Mouse (Mus musculus): ENCODE measurements around the gene Rnase13. TPM values are rescaled to one million over a fixed set of nuclear protein-coding genes. Genes with fewer than 3 reads are reported as not detected.

Rnase13 gene
- polyA plus RNA-seq (2012; rRNA removed): 0.17 and 0.21 TPM in 2 replicates

- H3K4me3 ChIP-seq (ENCODE audit: insufficient read depth, low read length): no peak within 1 kb of the TSS
- H3K27ac ChIP-seq (ENCODE audit: insufficient read depth, low read length): no peak within 1 kb of the TSS
- TF ChIP-seq CTCF (IDR thresholded peaks at IDR 0.05; ENCODE audit: extremely low read depth, insufficient read depth, low read length) (no peak), POLR2A (IDR thresholded peaks at IDR 0.05; ENCODE audit: extremely low read depth, insufficient read depth, low read length) (no peak)
- H3K4me1 ChIP-seq (ENCODE audit: control insufficient read depth, insufficient read depth, low read length): peaks cover 4% of the 10 kb centered on the region; the same call in 1 of the 2 replicates
Observed at GRCm38 (mm10) chr14:51922571-51922865, at the start of gene Rnase13. TSS of gene Rnase13 (minus strand) at chr14:51922773.

DNA sequence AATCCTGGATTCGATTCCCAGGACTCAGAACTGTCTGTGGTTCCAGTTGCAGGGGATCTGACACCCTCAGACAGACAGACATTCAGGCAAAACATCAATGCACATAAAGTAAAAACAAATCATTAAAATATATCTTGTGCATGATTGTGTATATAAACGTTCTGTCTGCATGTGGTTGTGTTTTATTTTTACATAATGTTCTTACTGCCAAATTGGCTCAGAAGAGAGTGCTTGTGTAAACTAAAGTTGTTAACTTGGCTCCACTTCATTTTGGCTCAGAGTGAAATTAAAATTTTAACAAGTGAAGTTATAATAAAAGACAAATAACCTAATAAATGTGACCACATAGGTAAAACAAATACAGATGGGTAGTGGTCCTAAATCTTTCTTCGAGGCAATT, 44.8 kb upstream of the Rnase13 start:
- Histone ChIP-seq H3K4me3 (ENCODE audit: insufficient read depth, low read length) (no peak overlapping the region), H3K4me1 (ENCODE audit: control insufficient read depth, insufficient read depth, low read length) (no peaks in the 10 kb centered on the region), H3K27ac (ENCODE audit: insufficient read depth, low read length) (no peak overlapping the region)
- TF ChIP-seq CTCF (IDR thresholded peaks at IDR 0.05; ENCODE audit: extremely low read depth, insufficient read depth, low read length): no peak
- no peak for TF ChIP-seq POLR2A (IDR thresholded peaks at IDR 0.05; ENCODE audit: extremely low read depth, insufficient read depth, low read length)

GRCm38 (mm10) chr14:51960316-51960715, 37.7 kb upstream of the Rnase13 start:
- TF ChIP-seq POLR2A (IDR thresholded peaks at IDR 0.05; ENCODE audit: extremely low read depth, insufficient read depth, low read length) (no peak), CTCF (IDR thresholded peaks at IDR 0.05; ENCODE audit: extremely low read depth, insufficient read depth, low read length) (no peak)
- no peak overlapping the region for H3K27ac ChIP-seq (ENCODE audit: insufficient read depth, low read length)
- no peak overlapping the region for H3K4me3 ChIP-seq (ENCODE audit: insufficient read depth, low read length)
- H3K4me1 ChIP-seq (ENCODE audit: control insufficient read depth, insufficient read depth, low read length): no peaks in the 10 kb centered on the region

GRCm38 (mm10) chr14:51943336-51943735, 20.8 kb upstream of the Rnase13 start:
- H3K4me3 ChIP-seq (ENCODE audit: insufficient read depth, low read length): no peak overlapping the region
- H3K27ac ChIP-seq (ENCODE audit: insufficient read depth, low read length): no peak overlapping the region
- H3K4me1 ChIP-seq (ENCODE audit: control insufficient read depth, insufficient read depth, low read length): no peaks in the 10 kb centered on the region
- TF ChIP-seq CTCF (IDR thresholded peaks at IDR 0.05; ENCODE audit: extremely low read depth, insufficient read depth, low read length) (no peak), POLR2A (IDR thresholded peaks at IDR 0.05; ENCODE audit: extremely low read depth, insufficient read depth, low read length) (no peak)

DNA sequence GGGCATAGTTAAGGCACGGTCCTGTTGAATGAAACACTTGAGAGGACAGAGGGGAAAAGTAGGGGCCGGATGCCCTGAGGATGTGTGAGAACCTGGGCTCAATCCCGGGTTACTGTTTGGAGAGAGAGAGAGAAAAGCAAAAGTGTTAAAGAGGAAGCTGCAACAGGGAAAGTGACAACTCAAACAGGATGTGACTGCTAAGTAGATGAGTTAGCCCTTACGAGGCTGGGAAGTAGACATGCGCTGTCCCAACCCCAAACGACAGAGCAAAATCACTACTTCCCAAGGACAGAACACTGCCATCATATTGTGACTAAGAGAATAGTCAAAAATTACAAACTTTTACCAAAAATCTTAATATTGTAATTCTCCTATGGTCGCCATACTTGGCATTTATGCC, 19.7 kb upstream of the Rnase13 start:
- H3K4me3 ChIP-seq (ENCODE audit: insufficient read depth, low read length): no peak overlapping the region
- no peaks in the 10 kb centered on the region for H3K4me1 ChIP-seq (ENCODE audit: control insufficient read depth, insufficient read depth, low read length)
- no peak for TF ChIP-seq POLR2A (IDR thresholded peaks at IDR 0.05; ENCODE audit: extremely low read depth, insufficient read depth, low read length)
- no peak for TF ChIP-seq CTCF (IDR thresholded peaks at IDR 0.05; ENCODE audit: extremely low read depth, insufficient read depth, low read length)
- no peak overlapping the region for H3K27ac ChIP-seq (ENCODE audit: insufficient read depth, low read length)

DNA sequence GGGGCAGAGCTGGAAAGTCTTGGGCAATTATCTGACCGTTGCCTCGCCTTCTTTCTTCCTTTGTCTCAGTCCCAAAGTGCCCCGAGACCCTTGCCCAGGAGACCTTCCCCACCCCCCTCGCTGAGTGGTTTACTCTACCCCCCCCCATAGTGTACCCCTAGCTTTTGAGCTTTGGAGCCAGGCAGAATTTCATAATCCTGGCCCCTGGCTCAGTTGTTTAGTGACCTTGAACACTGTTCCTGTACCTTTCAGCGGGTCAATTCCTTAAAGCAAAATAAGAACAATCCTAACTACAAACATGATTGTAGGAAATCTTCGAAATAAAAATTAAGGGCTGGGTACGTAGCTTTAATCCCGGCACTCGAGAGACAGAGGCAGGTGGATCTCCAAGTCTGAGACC, 19.0 kb upstream of the Rnase13 start:
- TF ChIP-seq POLR2A (IDR thresholded peaks at IDR 0.05; ENCODE audit: extremely low read depth, insufficient read depth, low read length) (no peak), CTCF (IDR thresholded peaks at IDR 0.05; ENCODE audit: extremely low read depth, insufficient read depth, low read length) (no peak)
- H3K4me3 ChIP-seq (ENCODE audit: insufficient read depth, low read length): no peak overlapping the region
- H3K4me1 ChIP-seq (ENCODE audit: control insufficient read depth, insufficient read depth, low read length): no peaks in the 10 kb centered on the region
- no peak overlapping the region for H3K27ac ChIP-seq (ENCODE audit: insufficient read depth, low read length)

DNA sequence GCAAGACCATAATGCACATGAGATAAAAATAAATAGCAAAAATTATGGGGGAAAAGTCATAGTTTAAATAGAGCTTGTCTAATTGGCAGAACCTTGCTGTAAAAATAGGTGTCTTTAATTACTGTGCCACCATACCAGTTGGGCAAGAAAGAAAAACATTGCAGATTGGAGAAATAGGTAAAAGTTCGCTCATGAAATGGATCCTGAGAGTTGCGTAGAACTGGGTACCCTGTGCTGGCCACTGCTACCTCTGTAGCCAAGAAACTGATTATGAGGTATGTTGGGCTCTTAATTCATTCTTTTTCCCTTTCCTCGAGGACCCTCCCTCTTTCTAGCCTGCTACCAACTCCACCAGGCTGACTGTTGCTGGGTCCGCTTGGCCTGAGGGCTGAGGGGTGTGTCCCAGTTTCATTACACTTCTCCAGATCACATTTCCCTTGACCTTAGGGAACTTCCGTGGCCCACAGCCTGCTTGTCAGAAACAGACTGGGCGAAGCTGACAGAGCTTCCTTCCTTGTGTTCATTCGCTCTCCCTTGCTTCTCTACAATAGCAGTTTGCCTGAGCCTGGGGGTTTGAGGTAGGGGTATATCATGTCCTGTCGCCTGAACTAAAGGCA, 18.5 kb upstream of the Rnase13 start:
- TF ChIP-seq POLR2A (IDR thresholded peaks at IDR 0.05; ENCODE audit: extremely low read depth, insufficient read depth, low read length) (no peak), CTCF (IDR thresholded peaks at IDR 0.05; ENCODE audit: extremely low read depth, insufficient read depth, low read length) (no peak)
- H3K27ac ChIP-seq (ENCODE audit: insufficient read depth, low read length): no peak overlapping the region
- H3K4me1 ChIP-seq (ENCODE audit: control insufficient read depth, insufficient read depth, low read length): no peaks in the 10 kb centered on the region

DNA sequence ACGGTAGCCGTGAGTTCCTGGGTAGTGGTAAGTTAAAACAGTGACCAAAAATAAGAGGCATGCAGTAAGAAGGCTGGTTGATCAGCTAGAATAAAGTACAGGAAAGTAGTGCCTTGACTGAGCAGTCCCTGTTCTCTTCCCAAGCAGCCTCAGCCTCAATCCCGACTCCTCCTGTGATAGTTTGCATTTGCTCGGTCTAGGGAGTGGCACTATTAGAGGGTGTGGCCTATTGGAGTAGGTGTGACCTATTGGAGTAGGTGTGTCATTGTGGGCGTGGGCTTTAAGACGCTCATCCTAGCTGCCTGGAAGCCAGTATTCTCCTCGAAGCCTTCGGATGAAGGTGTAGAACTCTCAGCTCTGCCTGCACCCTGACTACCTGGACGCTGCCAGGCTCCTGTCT, 16.4 kb upstream of the Rnase13 start:
- no peak for TF ChIP-seq CTCF (IDR thresholded peaks at IDR 0.05; ENCODE audit: extremely low read depth, insufficient read depth, low read length)
- Histone ChIP-seq H3K27ac (ENCODE audit: insufficient read depth, low read length) (no peak overlapping the region), H3K4me3 (ENCODE audit: insufficient read depth, low read length) (no peak overlapping the region), H3K4me1 (ENCODE audit: control insufficient read depth, insufficient read depth, low read length) (no peaks in the 10 kb centered on the region)

More for the DNA sequence above, 18.5 kb upstream of the Rnase13 start:
- H3K4me3 ChIP-seq (ENCODE audit: insufficient read depth, low read length): no peak overlapping the region

- H3K4me1 ChIP-seq (ENCODE audit: control insufficient read depth, insufficient read depth, low read length): no peaks in the 10 kb centered on the region
- H3K27ac ChIP-seq (ENCODE audit: insufficient read depth, low read length): no peak overlapping the region
- H3K4me3 ChIP-seq (ENCODE audit: insufficient read depth, low read length): no peak overlapping the region
- TF ChIP-seq POLR2A (IDR thresholded peaks at IDR 0.05; ENCODE audit: extremely low read depth, insufficient read depth, low read length) (no peak), CTCF (IDR thresholded peaks at IDR 0.05; ENCODE audit: extremely low read depth, insufficient read depth, low read length) (no peak)
Observed at GRCm38 (mm10) chr14:51932092-51933020, 9.8 kb upstream of the Rnase13 start.

DNA sequence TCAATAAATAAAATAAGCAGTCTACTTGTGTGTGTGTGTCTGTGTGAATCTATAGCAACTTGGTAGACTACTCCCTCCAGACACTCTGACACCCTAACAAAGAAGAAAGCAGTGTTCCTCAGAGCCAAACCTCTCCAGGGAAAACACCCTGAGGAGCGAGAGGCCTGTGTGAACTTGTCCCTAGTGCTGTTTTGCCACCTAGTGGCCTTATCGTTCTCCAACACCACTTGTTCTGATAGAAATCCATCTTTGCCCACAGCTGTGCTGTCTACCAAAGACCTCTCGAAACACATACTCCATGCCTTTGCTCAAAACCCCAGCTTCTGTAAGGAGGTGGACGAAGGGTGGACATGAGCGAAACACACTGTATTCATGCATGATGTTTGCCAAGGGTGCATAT, 8.3 kb upstream of the Rnase13 start:
- Histone ChIP-seq H3K4me3 (ENCODE audit: insufficient read depth, low read length) (no peak overlapping the region), H3K4me1 (ENCODE audit: control insufficient read depth, insufficient read depth, low read length) (no peaks in the 10 kb centered on the region), H3K27ac (ENCODE audit: insufficient read depth, low read length) (peak overlapping the region; percentile 33; the same call in 1 of the 2 replicates)
- TF ChIP-seq CTCF (IDR thresholded peaks at IDR 0.05; ENCODE audit: extremely low read depth, insufficient read depth, low read length) (peak; percentile 74), POLR2A (IDR thresholded peaks at IDR 0.05; ENCODE audit: extremely low read depth, insufficient read depth, low read length) (no peak)
